In genomic region chr5:117677231-117677630, GRCm38 (mm10) we compare ENCODE assay signal across 16 mouse cellular contexts.
"Had no signal": no experiment of that assay in that cellular context is flagged by ENCODE, and none has a peak within 500 bp of the region (broad histone marks: within the 10 kb centered on the region; RNA-seq: fewer than 3 reads in every experiment).

No protein-coding gene starts in this region.

- H3K9ac ChIP-seq: liver, embryonic 15.5 days had no signal

- H3K4me3 ChIP-seq: layer of hippocampus, adult 2 months; left cerebral cortex, adult 2 months; limb, embryonic 10.5 days; liver, embryonic 15.5 days had no signal

- H3K4me1 ChIP-seq: limb, embryonic 10.5 days; liver, embryonic 15.5 days had no signal

- DNase-seq: lung, adult 2 months; lung, postnatal 36 days; right cerebral cortex, adult 18-20 months; right cerebral cortex, postnatal 25 days; thymus, adult 18-20 months; thymus, postnatal 25 days had no signal

- H3K27me3 ChIP-seq: liver, embryonic 15.5 days had no signal

- H3K4me2 ChIP-seq: liver, embryonic 11.5 days; liver, embryonic 15.5 days; midbrain, embryonic 11.5 days had no signal

- H3K36me3 ChIP-seq: limb, embryonic 10.5 days; liver, embryonic 15.5 days had no signal

- ATAC-seq: hindbrain, postnatal 0 days; lung, postnatal 0 days had no signal

- H3K27ac ChIP-seq: hindbrain, postnatal 0 days; kidney, postnatal 0 days; layer of hippocampus, adult 2 months; left cerebral cortex, adult 2 months; limb, embryonic 10.5 days; liver, embryonic 15.5 days; stomach, postnatal 0 days had no signal

- H3K9me3 ChIP-seq: limb, embryonic 10.5 days; liver, embryonic 15.5 days had no signal
